Mouse (Mus musculus) embryo, embryonic 11.5 days (tissue): ENCODE results near the gene Prss36.

Source experiments
- DNase-seq: peaks from one replicate; pipeline ENCODE4 v3.0.0-alpha.2; 2012; ENCODE audit warnings: low read depth, low spot score

Prss36 gene

GRCm38 (mm10) chr7:127935028-127935722, 11.3 kb downstream of the Prss36 start:
- peak; percentile 91 for DNase-seq

GRCm38 (mm10) chr7:127934075-127934474, 12.4 kb downstream of the Prss36 start:
- no peak for DNase-seq

- no peak for DNase-seq
Observed at GRCm38 (mm10) chr7:127932273-127933031, 14.1 kb downstream of the Prss36 start.

- no peak for DNase-seq
Observed at GRCm38 (mm10) chr7:127931351-127932135, 15.0 kb downstream of the Prss36 start.

GRCm38 (mm10) chr7:127930636-127931035, 15.9 kb downstream of the Prss36 start:
- DNase-seq, result no peak

- DNase-seq, result no peak
Observed at GRCm38 (mm10) chr7:127929923-127930322, 16.6 kb downstream of the Prss36 start, which contains the start of gene Prss8. Gene Prss8 (minus strand): TSS chr7:127930104.

- no peak for DNase-seq
Observed at GRCm38 (mm10) chr7:127928596-127928995, 17.9 kb downstream of the Prss36 start.

GRCm38 (mm10) chr7:127927726-127928125, 18.8 kb downstream of the Prss36 start:
- no peak for DNase-seq

- no peak for DNase-seq
Observed at GRCm38 (mm10) chr7:127926846-127927245, 19.7 kb downstream of the Prss36 start.

- no peak for DNase-seq
Observed at GRCm38 (mm10) chr7:127926066-127926465, 20.5 kb downstream of the Prss36 start.

- no peak for DNase-seq
Observed at GRCm38 (mm10) chr7:127925252-127925651, 21.3 kb downstream of the Prss36 start.

GRCm38 (mm10) chr7:127923714-127924113, 22.8 kb downstream of the Prss36 start:
- DNase-seq, result no peak

- no peak for DNase-seq
Observed at GRCm38 (mm10) chr7:127922451-127923275, 23.9 kb downstream of the Prss36 start.

GRCm38 (mm10) chr7:127921516-127921915, 25.0 kb downstream of the Prss36 start:
- DNase-seq, result no peak

- no peak for DNase-seq
Observed at GRCm38 (mm10) chr7:127919290-127919689, 27.2 kb downstream of the Prss36 start.

- no peak for DNase-seq
Observed at GRCm38 (mm10) chr7:127918203-127918602, 28.3 kb downstream of the Prss36 start.

GRCm38 (mm10) chr7:127915293-127915692, 31.2 kb downstream of the Prss36 start:
- DNase-seq, result no peak

- no peak for DNase-seq
Observed at GRCm38 (mm10) chr7:127912938-127913337, 33.6 kb downstream of the Prss36 start.

- DNase-seq, result peak; percentile 84
Observed at GRCm38 (mm10) chr7:127912190-127912871, 34.2 kb downstream of the Prss36 start, which contains the start of gene Kat8. Gene Kat8 (plus strand): TSS chr7:127912516.

GRCm38 (mm10) chr7:127908656-127909055, 37.9 kb downstream of the Prss36 start:
- DNase-seq, result no peak

GRCm38 (mm10) chr7:127907939-127908338, 38.6 kb downstream of the Prss36 start:
- DNase-seq, result no peak
